Mouse (Mus musculus) liver, adult 2 months (tissue): ENCODE measurements at regions not wholly inside any gene's neighbourhood (a gene's known extent, or its start where the extent isn't known, plus 50 kb on each side); places are given as distances from the start of the nearest gene placed in this dataset.

ENCODE experiments used
- CTCF ChIP-seq: fragments of 200-500 bp; IDR thresholded peaks from 2 replicates; pipeline ENCODE4 v1.5.1; 2011; ENCODE audit warnings: low read depth, low read length, control low read depth
- POLR2A ChIP-seq: fragments of 200-500 bp; IDR thresholded peaks from 2 replicates; pipeline ENCODE4 v1.6.1; 2011; ENCODE audit warnings: low read length, control low read depth; ENCODE audit not compliant: insufficient read depth; ENCODE audit errors: extremely low read depth

DNA sequence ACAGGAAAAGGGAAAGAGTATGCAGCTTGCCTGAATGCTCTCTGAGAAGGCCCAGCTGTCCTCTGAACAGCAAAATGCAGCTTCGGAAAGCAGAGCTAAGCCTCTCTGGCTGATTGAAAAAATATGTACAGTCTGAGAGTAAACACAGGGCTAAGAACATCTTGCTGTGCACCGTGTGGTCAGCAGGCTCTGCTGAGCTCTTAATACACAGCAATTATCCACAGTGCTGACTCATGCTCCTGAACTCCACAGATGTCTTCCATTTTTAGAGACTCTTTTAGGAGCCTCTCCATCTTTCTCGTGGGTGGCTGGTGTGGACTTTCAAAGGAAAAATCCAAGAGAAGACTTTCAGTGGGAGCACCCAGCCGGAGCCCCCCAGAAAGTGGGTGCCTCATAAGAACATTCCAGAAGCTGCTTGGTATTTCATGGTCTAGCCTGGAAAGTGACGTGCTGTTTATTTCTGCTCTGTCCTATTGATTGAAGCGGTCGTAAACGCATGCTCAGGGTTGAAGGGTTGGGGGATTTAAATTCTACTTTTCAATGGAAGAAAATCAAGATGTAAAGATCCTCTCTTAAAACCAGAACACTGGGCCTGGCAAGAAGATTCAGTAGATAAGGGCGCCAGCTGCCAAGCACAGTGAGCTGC is 209.5 kb downstream of the Mreg start:
- TF ChIP-seq CTCF = no peak
- TF ChIP-seq POLR2A = no peak
